Mouse (Mus musculus) natural killer cell, adult 2 months (primary cell): ENCODE results near the gene Tab2.
A peak's percentile ranks its signal among the peaks of the same experiment; 100 is the strongest.
"Not testable (repeated sequence)": the region's sequence is repeated elsewhere in the genome, so short reads cannot be mapped to it uniquely, and the experiment has no call there.

Source experiments
- DNase-seq, 2 experiments: peaks; one replicate each; pipeline ENCODE4 v3.0.0; 2022; ENCODE audit warnings: low spot score in 2 of 2

The Tab2 gene

DNA sequence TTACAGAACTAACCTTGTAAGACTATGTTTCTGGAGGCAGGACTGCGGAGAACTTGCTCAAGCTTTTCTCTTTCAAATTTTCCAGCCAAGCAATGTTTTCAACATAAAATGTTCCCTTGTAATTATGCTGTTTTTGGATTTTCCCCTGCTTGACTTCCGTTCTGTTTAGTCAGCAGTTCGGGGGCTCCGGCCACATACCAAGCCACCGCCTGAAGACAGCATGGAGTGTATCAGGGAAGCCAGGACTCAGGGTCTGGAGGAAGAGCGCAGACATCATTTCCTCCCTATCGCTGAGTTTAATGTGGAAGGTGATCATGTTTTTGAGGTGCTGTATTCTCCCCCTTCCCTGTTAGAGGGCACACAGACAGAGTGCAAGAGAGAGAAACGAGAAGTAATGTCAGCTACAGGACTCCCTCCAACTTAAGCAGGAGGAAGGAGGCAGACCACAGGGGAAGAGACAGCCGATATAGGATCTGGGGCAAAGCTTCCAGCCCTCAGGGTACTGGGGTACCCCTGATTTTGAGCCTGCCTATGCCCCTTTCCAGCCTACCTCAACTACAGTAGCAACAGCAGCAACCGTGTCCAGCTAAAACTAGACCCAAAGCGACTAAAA, 67.7 kb downstream of the Tab2 start:
- no peak for DNase-seq

DNA sequence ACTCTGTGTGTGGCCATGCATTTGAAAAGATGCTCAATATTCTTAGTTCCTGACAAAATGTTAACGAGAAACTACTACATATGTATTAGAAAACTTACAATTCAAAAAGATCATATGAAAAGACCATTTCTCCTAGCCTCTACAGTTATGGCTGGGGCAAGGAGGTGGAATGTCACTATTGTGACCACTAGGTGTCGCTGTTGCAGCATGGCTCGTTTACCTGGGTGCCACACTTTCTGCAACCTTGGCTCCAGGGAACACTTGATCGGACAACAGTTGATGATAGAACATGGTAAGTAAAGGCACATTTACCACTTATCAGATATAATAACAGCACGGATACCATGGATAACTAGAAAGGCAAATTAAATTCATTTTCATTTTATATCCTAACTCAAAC, 72.5 kb downstream of the Tab2 start:
- peak; percentile 67 to 77 for DNase-seq

DNA sequence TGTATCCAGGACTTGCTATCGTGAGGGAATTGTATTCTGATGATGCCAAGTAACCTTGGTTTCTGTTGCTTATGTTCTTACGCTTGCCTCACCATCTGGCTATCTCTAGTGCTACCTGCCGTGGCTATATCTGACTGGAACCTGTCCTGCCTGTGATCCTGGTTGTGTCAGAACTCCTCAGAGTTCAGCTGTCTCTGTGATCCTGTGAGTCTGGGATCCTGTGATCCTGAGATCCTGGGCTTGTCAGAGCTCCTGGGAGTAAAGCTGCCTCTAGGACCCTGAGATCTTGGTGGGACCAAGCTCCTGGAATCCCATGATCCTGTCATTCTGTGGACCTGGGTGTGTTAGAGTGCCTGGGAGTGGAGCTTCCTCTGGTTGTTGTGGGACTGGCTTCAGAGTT, 74.1 kb downstream of the Tab2 start:
- no peak for DNase-seq

DNA sequence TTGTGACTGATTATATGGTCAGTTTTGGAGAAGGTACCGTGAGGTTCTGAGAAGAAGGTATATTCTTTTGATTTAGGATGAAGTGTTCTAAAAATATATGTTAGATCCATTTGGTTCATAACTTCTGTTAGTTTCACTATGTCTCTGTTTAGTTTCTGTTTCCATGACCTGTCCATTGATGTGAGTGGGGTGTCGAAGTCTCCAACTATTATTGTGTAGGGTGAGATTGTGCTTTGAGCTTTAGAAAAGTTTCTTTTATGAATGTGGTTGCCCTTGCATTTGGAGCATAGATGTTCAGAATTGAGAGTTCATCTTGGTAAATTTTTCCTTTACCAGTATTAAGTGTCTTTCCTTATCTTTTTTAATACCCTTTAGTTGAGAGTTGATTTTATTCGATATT, 75.7 kb downstream of the Tab2 start:
- not testable (repeated sequence) for DNase-seq

DNA sequence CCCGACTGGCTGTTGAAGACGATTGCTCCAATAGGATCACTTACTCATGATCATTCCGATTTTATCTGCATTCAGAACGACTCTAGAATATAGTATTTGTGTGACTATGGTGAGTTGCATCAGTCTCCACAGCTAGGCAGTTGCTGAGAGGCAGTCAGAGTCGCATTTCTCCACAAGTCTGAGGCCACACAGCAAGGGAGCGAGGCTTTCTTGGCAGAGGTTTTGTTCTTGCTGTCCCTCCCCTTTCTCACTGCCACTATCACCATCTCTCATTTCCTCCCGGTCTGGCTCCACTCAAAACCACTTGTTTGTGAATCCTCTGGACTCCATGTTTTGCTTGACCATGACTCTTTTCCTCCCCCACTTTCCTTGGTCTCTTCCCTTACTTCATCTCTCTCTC, 81.8 kb downstream of the Tab2 start:
- DNase-seq, result no peak

DNA sequence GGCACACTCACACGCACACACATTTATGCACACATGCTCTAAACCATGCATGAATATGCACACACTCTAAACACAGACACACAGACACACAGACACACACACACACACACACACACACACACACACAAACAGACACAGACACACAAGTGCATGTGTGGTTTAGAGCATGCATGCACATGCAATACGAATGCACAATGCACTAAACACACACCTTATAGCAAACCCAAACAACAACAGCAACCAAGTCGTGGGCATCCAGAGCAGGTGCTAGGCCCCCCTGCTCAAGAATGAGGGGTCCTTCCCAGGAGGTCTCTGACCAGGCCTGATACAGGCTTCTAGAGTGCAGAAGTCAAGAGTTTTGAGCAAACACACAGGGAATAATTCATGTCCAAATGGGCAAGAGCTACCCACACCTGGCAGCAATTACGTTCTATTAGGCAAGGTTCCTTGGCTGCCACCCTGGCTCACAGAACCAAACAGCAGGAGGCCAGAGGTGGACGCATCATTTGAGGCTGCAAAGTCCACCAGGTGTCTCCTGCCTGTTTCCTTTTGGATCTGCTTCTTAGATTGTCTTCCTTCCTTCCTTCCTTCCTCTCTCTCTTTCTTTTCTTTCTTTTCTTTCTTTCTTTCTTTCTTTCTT, 84.5 kb downstream of the Tab2 start:
- DNase-seq, result no peak

DNA sequence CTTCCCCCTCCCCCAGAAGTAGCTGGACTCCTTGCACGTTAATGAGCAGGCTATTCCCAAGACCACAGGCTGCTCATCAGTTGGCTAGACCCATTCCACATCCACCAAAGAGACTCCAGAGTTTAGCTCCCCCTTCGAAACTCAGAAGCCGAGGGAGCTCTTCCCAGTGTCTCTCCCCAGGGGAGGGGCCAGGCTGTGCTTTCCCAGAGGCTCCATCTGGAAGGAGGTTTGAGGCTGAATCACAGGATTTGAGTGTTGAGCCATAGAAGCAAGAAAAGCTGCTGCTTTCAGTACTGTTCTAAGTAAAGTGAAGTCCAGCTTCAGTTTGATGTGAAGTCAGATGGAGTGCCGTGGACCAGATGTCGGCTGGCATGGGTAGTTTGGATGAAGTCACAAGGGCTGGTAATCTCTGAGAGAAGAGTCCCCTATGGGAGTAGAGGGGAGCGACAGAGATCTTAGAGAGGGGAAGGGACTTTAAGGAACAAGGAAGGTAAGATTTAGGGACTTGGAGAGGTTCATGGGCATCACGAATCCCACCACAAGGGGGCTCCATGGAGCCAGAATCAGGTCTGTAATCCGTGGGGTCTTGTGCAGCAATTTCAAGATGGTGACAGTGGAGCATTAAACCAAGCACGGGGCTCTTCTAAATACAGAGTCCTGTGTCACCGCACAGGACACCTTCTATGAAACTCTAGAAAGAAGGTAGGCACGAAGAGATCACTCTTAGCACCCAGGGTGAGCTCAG, 85.3 kb downstream of the Tab2 start:
- DNase-seq, result peak in 1 of 2 experiments; percentile 46

DNA sequence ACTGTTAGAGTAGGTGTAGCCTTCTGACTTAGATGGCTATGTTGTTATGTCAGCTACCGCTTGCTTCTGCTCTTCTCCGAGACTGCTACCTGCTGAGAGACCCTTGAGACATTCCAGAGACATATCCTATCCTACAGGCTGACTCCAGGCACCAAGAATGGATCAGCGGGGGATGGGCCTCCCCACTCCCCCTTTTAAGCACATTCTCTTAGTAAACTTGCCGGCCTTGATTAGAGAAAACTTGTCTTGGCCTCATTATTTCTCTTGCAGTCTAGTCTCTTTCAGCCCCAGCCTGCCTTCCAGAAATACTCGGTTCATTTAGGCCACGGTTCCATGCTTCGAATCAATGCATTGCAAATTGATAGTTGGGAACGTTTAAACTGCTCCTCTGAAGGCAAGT, 86.3 kb downstream of the Tab2 start:
- no peak for DNase-seq

DNA sequence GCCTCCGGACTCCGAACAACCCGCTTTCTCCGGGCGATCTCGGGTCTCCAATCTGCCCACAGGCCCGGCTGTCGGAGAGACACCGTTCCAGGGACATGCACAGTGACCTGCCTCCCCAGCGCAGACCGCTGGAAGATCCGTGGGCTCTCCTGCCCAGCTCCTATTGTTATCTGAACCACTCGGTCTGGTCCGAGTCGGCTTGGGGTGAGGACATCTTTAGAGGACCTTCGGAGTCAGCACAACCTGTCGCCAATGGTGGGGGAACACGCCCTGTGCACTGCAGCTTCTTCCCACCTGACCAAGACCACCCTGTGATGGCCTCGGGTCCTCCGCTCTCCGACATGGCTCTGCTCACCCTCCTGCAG, 88.4 kb downstream of the Tab2 start:
- DNase-seq, result no peak

DNA sequence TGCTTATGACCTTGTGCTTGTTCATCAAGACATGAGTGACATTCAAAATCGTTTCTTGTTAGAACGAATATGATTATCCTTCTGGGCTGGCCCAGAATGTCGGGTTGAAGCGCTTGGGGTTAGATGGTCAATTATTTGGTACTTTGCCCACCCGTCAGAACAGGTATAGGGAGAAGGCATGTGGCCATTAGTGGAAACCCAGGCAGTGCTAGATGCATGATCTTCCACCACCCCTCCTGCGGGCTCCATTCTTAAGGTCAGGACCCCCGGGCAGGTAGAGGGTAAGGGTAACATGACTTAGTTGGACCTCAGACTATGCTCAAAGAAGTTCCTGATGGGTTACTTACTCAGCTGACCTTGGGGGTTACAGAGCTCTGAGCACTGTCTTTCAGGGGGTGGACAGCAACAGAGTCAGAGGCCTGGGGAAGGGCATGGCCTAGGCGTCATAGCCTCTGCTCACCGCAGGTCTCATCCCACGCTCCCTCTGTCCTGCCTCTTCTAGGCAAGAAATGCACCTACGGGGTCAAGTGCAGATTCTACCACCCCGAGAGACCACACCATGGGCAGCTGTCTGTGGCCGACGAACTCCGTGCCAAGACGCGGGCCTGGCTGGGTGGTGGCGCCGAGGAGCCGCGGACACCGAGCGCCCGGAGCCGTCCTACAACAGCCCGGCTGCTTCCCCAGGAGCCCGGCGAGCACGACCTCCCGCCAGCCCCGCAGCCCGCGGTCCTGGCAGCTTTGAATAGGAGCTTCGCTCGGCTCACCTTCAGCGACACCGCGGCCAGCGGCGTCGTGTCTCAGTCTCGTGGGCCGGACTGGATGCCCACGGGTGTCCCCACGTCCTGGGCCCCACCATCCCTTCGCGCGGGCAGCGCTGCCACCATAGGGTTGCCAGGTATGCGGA, 89.0 kb downstream of the Tab2 start:
- DNase-seq, result no peak

DNA sequence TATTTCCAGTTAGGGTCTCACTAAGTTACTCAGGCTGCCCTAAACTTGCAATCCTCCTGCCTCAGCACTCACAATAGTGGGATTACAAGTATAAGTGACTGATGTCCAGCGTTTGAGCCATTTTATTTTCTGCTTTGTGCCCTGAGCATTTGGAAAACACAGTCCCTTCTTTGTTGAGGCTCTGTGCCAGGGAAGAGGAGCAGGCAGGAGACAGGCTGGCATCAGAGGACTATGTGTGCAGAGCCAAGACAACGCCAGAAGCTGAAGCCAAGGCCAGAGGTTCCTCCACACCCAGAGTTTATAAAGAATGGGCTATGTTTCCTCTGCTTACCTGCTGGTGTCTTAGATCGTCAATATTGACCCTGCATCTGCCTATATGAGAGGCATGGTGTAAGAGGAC, 91.2 kb downstream of the Tab2 start:
- DNase-seq, result no peak

DNA sequence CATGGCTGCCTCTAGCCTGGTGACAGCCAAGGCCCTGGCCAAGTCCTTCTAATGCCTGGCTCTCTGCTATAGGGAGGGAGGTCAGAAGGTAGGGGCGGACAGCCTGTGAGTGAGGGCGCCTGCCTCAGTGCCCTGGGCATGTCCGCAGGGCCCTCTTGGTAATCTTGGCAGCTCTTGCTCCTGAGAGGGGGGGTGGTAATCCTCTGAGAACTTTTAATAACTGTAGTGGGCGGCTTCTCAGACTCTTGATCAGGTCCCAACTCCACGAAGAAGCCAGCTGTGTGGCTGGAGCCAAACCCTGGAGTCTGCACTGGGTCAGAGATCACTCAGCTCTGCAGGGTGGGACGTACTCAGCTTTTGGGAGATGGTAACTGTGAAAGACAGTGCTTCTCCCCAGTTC, 91.8 kb downstream of the Tab2 start:
- DNase-seq, result no peak

DNA sequence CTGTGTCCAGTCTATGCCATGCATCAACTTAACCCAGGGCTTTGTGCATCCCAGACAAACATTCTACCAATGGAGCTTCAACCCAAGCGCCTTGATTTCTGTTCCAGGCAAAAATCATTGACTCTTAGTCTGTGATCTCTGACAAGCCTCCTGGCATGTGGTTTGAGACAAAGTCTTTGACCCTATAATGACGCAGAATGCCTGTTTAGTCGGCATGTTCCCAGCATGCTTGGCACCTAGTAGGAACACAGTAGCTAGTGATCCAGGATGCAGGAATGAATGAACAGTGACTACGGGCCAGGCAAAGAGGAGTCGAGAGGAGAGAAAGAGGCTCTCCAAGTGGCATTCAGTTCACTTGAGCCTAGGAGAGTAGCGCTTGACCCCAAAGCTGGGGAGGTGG, 92.6 kb downstream of the Tab2 start:
- DNase-seq, result no peak

DNA sequence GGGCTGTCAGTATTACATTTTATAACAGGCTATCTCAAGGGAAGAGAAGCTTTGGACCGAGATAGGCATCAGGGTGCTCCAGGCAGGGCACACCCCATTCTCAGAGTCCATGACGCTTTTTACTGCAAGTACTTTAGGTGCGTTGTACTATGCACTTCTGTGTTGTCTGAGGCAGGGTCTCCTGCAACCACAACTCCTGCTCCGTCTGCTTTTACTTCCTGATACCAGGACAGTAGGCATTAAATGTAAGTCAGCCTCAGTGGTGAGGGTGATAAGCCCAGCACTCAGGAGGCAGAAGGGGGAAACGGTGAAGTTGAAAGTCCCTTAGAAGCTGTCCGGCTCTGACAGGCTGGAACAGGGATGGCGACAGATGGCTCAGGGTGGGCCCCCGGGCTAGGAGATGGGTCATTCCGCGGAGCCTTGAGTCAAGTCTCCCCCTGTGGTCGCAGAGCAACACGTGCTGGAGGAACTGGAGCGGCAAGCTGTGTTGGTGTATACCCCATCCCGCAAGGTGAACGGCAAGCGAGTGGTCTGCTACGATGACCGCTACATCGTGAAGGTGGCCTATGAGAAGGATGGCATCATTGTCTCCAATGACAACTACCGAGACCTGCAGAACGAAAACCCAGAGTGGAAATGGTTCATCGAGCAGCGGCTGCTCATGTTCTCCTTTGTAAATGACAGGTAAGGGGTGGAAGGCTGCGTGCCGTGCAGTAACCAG, 93.9 kb downstream of the Tab2 start:
- DNase-seq, result no peak

DNA sequence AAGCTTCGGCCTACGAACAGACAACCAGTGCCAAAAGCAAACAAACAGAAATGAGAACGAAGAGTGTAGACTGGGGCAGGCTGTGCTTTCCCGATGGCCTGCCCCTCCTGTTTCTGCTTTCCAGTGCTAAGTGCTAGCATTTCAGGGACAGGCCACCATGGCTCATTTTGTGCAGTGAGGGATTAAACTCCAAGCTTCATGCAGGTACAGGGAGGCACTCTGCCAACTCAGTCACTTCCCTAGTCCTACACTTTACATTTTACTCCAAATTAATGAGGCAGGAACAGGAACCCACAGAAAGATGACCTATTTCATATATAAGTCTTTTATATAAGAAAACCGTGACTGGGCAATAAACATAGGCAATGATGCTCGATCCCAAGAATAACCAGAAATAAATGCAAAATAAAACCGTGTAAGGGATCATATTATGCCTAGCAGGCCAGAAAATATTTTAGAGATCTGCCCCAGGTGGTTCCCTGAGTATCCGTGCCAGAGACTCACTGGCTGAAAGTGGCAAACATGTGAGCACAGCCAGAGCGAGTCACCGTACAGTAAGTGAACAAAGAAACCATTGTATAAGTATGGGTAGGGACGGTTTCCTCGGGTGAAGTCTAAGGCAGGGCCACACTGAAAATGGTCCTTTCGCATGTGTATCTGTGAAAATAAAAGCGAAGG, 94.6 kb downstream of the Tab2 start:
- no peak for DNase-seq

DNA sequence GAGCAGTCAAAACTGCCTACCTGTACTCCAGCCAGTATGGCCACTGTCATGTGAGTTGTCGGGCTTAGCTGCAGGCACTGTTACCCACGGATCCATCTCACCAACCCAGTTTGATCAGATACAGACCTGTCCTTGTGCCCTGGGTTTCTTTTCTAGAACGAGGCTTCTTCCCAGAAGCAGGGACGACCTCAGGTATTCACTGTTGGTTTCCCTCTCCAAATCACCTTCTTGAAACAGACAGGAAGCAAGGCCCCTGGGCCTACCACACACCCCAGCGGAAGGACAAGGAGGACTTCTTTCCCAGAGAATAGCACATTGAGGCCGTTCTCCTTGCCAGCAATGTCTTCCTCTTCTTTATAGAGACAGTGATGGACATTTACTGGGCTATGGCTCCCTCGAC, 95.5 kb downstream of the Tab2 start:
- DNase-seq, result no peak
